Mouse (Mus musculus) megakaryocyte, adult 5-6 weeks (primary cell): ENCODE data around the gene Zic3. TPM values are rescaled to one million over a fixed set of nuclear protein-coding genes. Genes with fewer than 3 reads are reported as not detected.

ENCODE experiments used
- ATAC-seq: 2 replicates; pipeline ENCODE4 v1.8.0; 2016; ENCODE audit warnings: mild to moderate bottlenecking, inconsistent platforms; ENCODE audit not compliant: poor library complexity, severe bottlenecking
- total RNA-seq, 2 experiments: library from RNA; stranded (forward) in 1 of 2; stranded (reverse) in 1 of 2; fragments of 153-499, 151-499 nt in 1 of 2; fragments of 221-1000, 200-1000 nt in 1 of 2; gene quantifications; 2 replicates each; pipeline versions ENCODE4 v1.2.3 to v1.2.4; 2015 to 2017

Zic3 gene
- total RNA-seq, 2 experiments from 2014 or later = not detected

DNA sequence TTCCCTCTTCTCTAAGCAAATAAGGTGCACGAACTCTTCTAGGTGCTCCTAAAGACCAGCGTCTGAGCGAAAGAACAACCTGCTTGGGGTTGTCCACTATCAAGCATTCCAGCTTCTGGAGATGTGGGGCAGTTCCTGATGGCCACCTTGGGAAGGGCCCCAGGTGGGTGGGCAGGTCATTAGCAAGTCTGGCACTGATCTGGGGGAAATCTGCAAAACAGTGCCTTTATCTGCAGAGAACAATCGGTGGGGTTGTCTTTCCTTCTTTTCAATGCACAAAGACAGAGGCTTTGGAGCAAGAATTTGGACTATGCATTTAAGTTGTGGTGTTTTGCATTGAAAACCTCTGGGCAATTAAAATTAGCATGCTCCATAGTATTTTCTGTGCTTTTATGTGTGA lies 17.2 kb downstream of the Zic3 start:
- no peak for ATAC-seq

DNA sequence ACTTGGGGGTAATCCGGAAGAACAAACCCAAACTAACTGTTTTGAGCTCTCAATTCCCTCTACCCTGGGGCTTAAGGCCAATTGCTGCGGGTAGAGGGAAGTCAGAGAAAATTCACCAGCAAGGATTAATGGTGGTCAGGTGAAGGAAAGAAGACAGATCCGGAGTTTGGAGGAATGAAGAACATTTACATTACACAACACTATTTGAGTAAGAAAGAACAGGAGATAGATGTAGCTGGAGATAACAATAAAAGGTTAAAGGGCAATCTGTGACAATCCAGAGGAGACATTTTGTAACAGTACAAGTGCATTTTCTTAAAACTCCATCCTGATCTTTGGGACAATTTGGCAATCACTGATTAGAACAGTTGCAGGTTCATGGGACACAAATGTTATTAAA lies 19.4 kb downstream of the Zic3 start:
- ATAC-seq = no peak

DNA sequence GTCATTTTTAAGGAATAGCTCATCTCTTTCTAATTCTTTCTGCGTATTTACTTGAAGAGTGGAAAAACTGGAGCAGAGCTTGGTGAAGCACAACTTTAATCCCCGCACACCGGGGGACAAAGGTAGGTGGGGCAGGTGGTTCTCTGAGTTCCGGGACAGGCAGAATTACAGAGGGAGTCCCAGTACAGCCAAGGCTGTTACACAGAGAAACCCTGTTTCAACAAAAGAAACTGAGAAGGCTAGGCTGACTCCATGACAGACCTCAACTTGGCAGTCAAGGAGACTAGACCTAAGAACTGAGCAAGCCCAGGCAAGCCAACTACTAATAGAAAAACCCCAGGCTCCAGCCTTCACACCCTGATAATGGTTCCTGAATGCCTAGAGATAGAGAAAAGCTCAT lies 20.0 kb downstream of the Zic3 start:
- ATAC-seq = no peak
